Mouse (Mus musculus) spleen, adult 12 weeks (tissue): ENCODE results near the gene Ap5m1.
"Not testable (repeated sequence)": the region's sequence is repeated elsewhere in the genome, so short reads cannot be mapped to it uniquely, and the experiment has no call there.

ENCODE experiments used
- DNase-seq: peaks from one replicate; pipeline ENCODE4 v3.0.0; 2022; ENCODE audit warnings: low spot score

Gene Ap5m1

GRCm38 (mm10) chr14:49065529-49066273 lies at the start of gene Ap5m1:
TSS of gene Ap5m1 (plus strand) at chr14:49066097.
- peak; percentile 4 for DNase-seq

- no peak for DNase-seq
Observed at GRCm38 (mm10) chr14:49019765-49020164, 46.1 kb upstream of the Ap5m1 start.

GRCm38 (mm10) chr14:49027040-49027778 lies 38.7 kb upstream of the Ap5m1 start:
- no peak for DNase-seq

GRCm38 (mm10) chr14:49027779-49028368 lies 38.0 kb upstream of the Ap5m1 start:
- no peak for DNase-seq

GRCm38 (mm10) chr14:49028991-49029390 lies 36.9 kb upstream of the Ap5m1 start:
- DNase-seq = no peak

GRCm38 (mm10) chr14:49045610-49046009 lies 20.3 kb upstream of the Ap5m1 start:
- no peak for DNase-seq

GRCm38 (mm10) chr14:49049492-49049891 lies 16.4 kb upstream of the Ap5m1 start:
- no peak for DNase-seq

GRCm38 (mm10) chr14:49063838-49064237 lies 2.1 kb upstream of the Ap5m1 start:
- no peak for DNase-seq

- DNase-seq = peak; percentile 92
Observed at GRCm38 (mm10) chr14:49066274-49066823, 452 bp downstream of the Ap5m1 start, which contains the start of gene Exoc5. TSS of gene Exoc5 (minus strand) at chr14:49066653.

GRCm38 (mm10) chr14:49072837-49073236 lies 6.9 kb downstream of the Ap5m1 start:
- DNase-seq = no peak

- DNase-seq = no peak
Observed at GRCm38 (mm10) chr14:49073896-49074295, 8.0 kb downstream of the Ap5m1 start.

GRCm38 (mm10) chr14:49074361-49074760 lies 8.5 kb downstream of the Ap5m1 start:
- DNase-seq = no peak

GRCm38 (mm10) chr14:49078820-49079219 lies 12.9 kb downstream of the Ap5m1 start:
- DNase-seq = no peak

- DNase-seq = no peak
Observed at GRCm38 (mm10) chr14:49086522-49086921, 20.6 kb downstream of the Ap5m1 start.

- no peak for DNase-seq
Observed at GRCm38 (mm10) chr14:49088155-49089048, 22.5 kb downstream of the Ap5m1 start.

GRCm38 (mm10) chr14:49089461-49090058 lies 23.7 kb downstream of the Ap5m1 start:
- DNase-seq = no peak

- DNase-seq = no peak
Observed at GRCm38 (mm10) chr14:49090102-49090501, 24.2 kb downstream of the Ap5m1 start.

GRCm38 (mm10) chr14:49091277-49091676 lies 25.4 kb downstream of the Ap5m1 start:
- DNase-seq = no peak

GRCm38 (mm10) chr14:49091755-49092154 lies 25.9 kb downstream of the Ap5m1 start:
- not testable (repeated sequence) for DNase-seq

GRCm38 (mm10) chr14:49118381-49118780 lies 52.5 kb downstream of the Ap5m1 start:
- peak; percentile 34 for DNase-seq

- DNase-seq = no peak
Observed at GRCm38 (mm10) chr14:49121723-49122122, 55.8 kb downstream of the Ap5m1 start.
